Mouse (Mus musculus) heart, embryonic 12.5 days (tissue): ENCODE measurements at regions not wholly inside any gene's neighbourhood (a gene's known extent, or its start where the extent isn't known, plus 50 kb on each side); places are given as distances from the start of the nearest gene placed in this dataset.

ENCODE experiments used
- ATAC-seq: fragments of 200-750 bp; cut with Nextera tagmentation; 2 replicates; pipeline ENCODE4 v1.8.0; 2017; ENCODE audit warnings: moderate TSS enrichment, moderate library complexity; ENCODE audit not compliant: insufficient number of reproducible peaks, low FRiP score
- H3K27ac ChIP-seq: fragments of 300-500 bp; sonication (generic); 2 replicates; pipeline ENCODE4 v1.5.1; 2016; ENCODE audit warnings: mild to moderate bottlenecking, moderate library complexity; ENCODE audit not compliant: poor library complexity, severe bottlenecking
- H3K27me3 ChIP-seq: fragments of 300-500 bp; sonication (generic); replicated peaks from 2 replicates; pipeline ENCODE4 v1.6.1; 2016; ENCODE audit warnings: mild to moderate bottlenecking, moderate library complexity
- H3K36me3 ChIP-seq: fragments of 300-500 bp; sonication (generic); 2 replicates; pipeline ENCODE4 v1.6.1; 2016; ENCODE audit warnings: mild to moderate bottlenecking, moderate library complexity
- H3K4me1 ChIP-seq: fragments of 300-500 bp; sonication (generic); replicated peaks from 2 replicates; pipeline ENCODE4 v1.6.1; 2016; ENCODE audit warnings: mild to moderate bottlenecking
- H3K4me2 ChIP-seq: fragments of 300-500 bp; sonication (generic); 2 replicates; pipeline ENCODE4 v1.6.1; 2016; ENCODE audit warnings: mild to moderate bottlenecking, moderate library complexity
- H3K4me3 ChIP-seq: fragments of 300-500 bp; sonication (generic); 2 replicates; pipeline ENCODE4 v1.5.1; 2016; ENCODE audit warnings: mild to moderate bottlenecking
- H3K9ac ChIP-seq: fragments of 300-500 bp; sonication (generic); 2 replicates; pipeline ENCODE4 v1.6.1; 2016; ENCODE audit warnings: mild to moderate bottlenecking, moderate library complexity
- H3K9me3 ChIP-seq: fragments of 300-500 bp; sonication (generic); replicated peaks from 2 replicates; pipeline ENCODE4 v1.6.1; 2016; ENCODE audit warnings: mild to moderate bottlenecking, moderate library complexity
- WGBS: fragments of 180-500 bp; shearing (Covaris S2); methylation state at CpG from one replicate; pipeline ENCODE4 v1.1.7; 2016; 5-methylcytosine and 5-hydroxymethylcytosine counted together

- H3K27ac ChIP-seq, result no peak overlapping the region
- H3K27me3 ChIP-seq, result no peaks in the 10 kb centered on the region
- H3K9me3 ChIP-seq, result no peaks in the 10 kb centered on the region
- 54% methylated on average over 2 of the region's 2 CpGs for WGBS
- H3K4me2 ChIP-seq, result no peak overlapping the region
- no peak for ATAC-seq
- no peak overlapping the region for H3K9ac ChIP-seq
- H3K4me3 ChIP-seq, result no peak overlapping the region
- H3K36me3 ChIP-seq, result no peaks in the 10 kb centered on the region
- H3K4me1 ChIP-seq, result no peaks in the 10 kb centered on the region
Measured at GRCm38 (mm10) chr1:159034952-159035351, 54.7 kb upstream of the Pappa2 start.

- H3K9me3 ChIP-seq, result no peaks in the 10 kb centered on the region
- no peak overlapping the region for H3K27ac ChIP-seq
- H3K4me2 ChIP-seq, result no peak overlapping the region
- H3K27me3 ChIP-seq, result no peaks in the 10 kb centered on the region
- H3K9ac ChIP-seq, result no peak overlapping the region
- ATAC-seq, result no peak
- no peaks in the 10 kb centered on the region for H3K4me1 ChIP-seq
- H3K36me3 ChIP-seq, result no peaks in the 10 kb centered on the region
- H3K4me3 ChIP-seq, result no peak overlapping the region
- WGBS, result 73% methylated on average over 6 of the region's 6 CpGs
Measured at GRCm38 (mm10) chr1:159036371-159036770, 56.1 kb upstream of the Pappa2 start.

GRCm38 (mm10) chr1:159045870-159046385 is 65.6 kb upstream of the Pappa2 start:
- WGBS, result 63% methylated on average over 4 of the region's 4 CpGs
- H3K4me1 ChIP-seq, result no peaks in the 10 kb centered on the region
- H3K27ac ChIP-seq, result no peak overlapping the region
- H3K36me3 ChIP-seq, result no peaks in the 10 kb centered on the region
- H3K4me2 ChIP-seq, result no peak overlapping the region
- H3K9me3 ChIP-seq, result no peaks in the 10 kb centered on the region
- H3K9ac ChIP-seq, result no peak overlapping the region
- no peak for ATAC-seq
- H3K4me3 ChIP-seq, result no peak overlapping the region
- H3K27me3 ChIP-seq, result no peaks in the 10 kb centered on the region

GRCm38 (mm10) chr1:159065024-159065423 is 84.7 kb upstream of the Pappa2 start:
- Histone ChIP-seq H3K27me3 (no peaks in the 10 kb centered on the region), H3K4me2 (no peak overlapping the region), H3K4me1 (no peaks in the 10 kb centered on the region), H3K4me3 (no peak overlapping the region), H3K27ac (no peak overlapping the region), H3K36me3 (no peaks in the 10 kb centered on the region), H3K9ac (no peak overlapping the region), H3K9me3 (no peaks in the 10 kb centered on the region)
- 0 out of 2 replicates have a peak, but pooled peaks have one; percentile 33 for ATAC-seq
- WGBS, result 26% methylated on average over 1 of the region's 1 CpGs

GRCm38 (mm10) chr1:159099205-159099604 is 118.9 kb upstream of the Pappa2 start:
- H3K4me1 ChIP-seq, result no peaks in the 10 kb centered on the region
- ATAC-seq, result 0 out of 2 replicates have a peak, but pooled peaks have one; percentile 15
- H3K9me3 ChIP-seq, result no peaks in the 10 kb centered on the region
- H3K27me3 ChIP-seq, result no peaks in the 10 kb centered on the region
- H3K27ac ChIP-seq, result no peak overlapping the region
- no peak overlapping the region for H3K4me2 ChIP-seq
- no peaks in the 10 kb centered on the region for H3K36me3 ChIP-seq
- H3K9ac ChIP-seq, result no peak overlapping the region
- H3K4me3 ChIP-seq, result no peak overlapping the region
- 47% methylated on average over 2 of the region's 2 CpGs for WGBS

GRCm38 (mm10) chr1:159122201-159122600 is 109.9 kb upstream of the Cop1 start:
- Histone ChIP-seq H3K27me3 (no peaks in the 10 kb centered on the region), H3K4me2 (no peak overlapping the region), H3K4me1 (no peaks in the 10 kb centered on the region), H3K9me3 (no peaks in the 10 kb centered on the region), H3K27ac (no peak overlapping the region), H3K36me3 (no peaks in the 10 kb centered on the region), H3K9ac (no peak overlapping the region), H3K4me3 (no peak overlapping the region)
- no peak for ATAC-seq
- 61% methylated on average over 3 of the region's 3 CpGs for WGBS

- Histone ChIP-seq H3K4me3 (no peak overlapping the region), H3K9ac (no peak overlapping the region), H3K4me2 (no peak overlapping the region), H3K36me3 (no peaks in the 10 kb centered on the region), H3K9me3 (no peaks in the 10 kb centered on the region), H3K27me3 (no peaks in the 10 kb centered on the region), H3K27ac (no peak overlapping the region), H3K4me1 (no peaks in the 10 kb centered on the region)
- no peak for ATAC-seq
Measured at GRCm38 (mm10) chr1:159124874-159125273, 107.2 kb upstream of the Cop1 start.

- Histone ChIP-seq H3K36me3 (no peaks in the 10 kb centered on the region), H3K9ac (no peak overlapping the region), H3K4me2 (peak overlapping the region; percentile 52), H3K27ac (no peak overlapping the region), H3K9me3 (no peaks in the 10 kb centered on the region), H3K27me3 (no peaks in the 10 kb centered on the region), H3K4me3 (no peak overlapping the region), H3K4me1 (no peaks in the 10 kb centered on the region)
- ATAC-seq, result no peak
- 10% methylated on average over 10 of the region's 10 CpGs for WGBS
Measured at GRCm38 (mm10) chr1:159135301-159135700, 96.8 kb upstream of the Cop1 start.

- Histone ChIP-seq H3K4me2 (no peak overlapping the region), H3K27me3 (no peaks in the 10 kb centered on the region), H3K4me3 (no peak overlapping the region), H3K4me1 (no peaks in the 10 kb centered on the region), H3K36me3 (no peaks in the 10 kb centered on the region), H3K9me3 (no peaks in the 10 kb centered on the region), H3K9ac (no peak overlapping the region), H3K27ac (no peak overlapping the region)
- no peak for ATAC-seq
- WGBS, result 85% methylated on average over 8 of the region's 8 CpGs
Measured at GRCm38 (mm10) chr1:159147788-159148497, 84.2 kb upstream of the Cop1 start.

- Histone ChIP-seq H3K36me3 (no peaks in the 10 kb centered on the region), H3K4me3 (no peak overlapping the region), H3K9me3 (no peaks in the 10 kb centered on the region), H3K4me2 (no peak overlapping the region), H3K4me1 (no peaks in the 10 kb centered on the region), H3K27ac (no peak overlapping the region), H3K9ac (no peak overlapping the region), H3K27me3 (no peaks in the 10 kb centered on the region)
- WGBS, result 72% methylated on average over 9 of the region's 9 CpGs
- no peak for ATAC-seq
Measured at GRCm38 (mm10) chr1:159148498-159149187, 83.5 kb upstream of the Cop1 start.

GRCm38 (mm10) chr1:159149207-159149606 is 82.9 kb upstream of the Cop1 start:
- Histone ChIP-seq H3K9me3 (no peaks in the 10 kb centered on the region), H3K36me3 (no peaks in the 10 kb centered on the region), H3K27me3 (no peaks in the 10 kb centered on the region), H3K4me1 (no peaks in the 10 kb centered on the region), H3K9ac (no peak overlapping the region), H3K27ac (no peak overlapping the region), H3K4me2 (no peak overlapping the region), H3K4me3 (no peak overlapping the region)
- 82% methylated on average over 6 of the region's 6 CpGs for WGBS
- no peak for ATAC-seq
